Mouse (Mus musculus): Measurements from ENCODE around the gene Rnf227.

DNA sequence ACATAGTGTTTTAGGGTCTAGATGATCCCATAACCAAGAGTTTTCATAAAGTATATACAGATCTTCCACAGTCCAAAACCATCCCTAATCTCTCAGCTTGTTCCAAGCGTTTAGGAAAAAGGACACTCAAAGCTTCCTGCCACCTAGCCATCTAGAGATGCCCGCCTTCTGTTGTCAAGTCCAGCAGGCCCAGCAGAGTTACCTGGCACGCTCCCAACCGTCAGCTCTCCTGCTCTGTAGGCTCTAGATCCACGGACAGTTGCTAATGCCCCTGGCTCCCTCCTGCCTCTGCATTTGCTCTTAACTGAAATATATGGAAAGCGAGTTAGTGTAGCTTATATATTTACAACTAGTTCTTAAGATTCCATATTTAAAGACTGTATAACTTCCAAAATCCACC, 41.1 kb downstream of the Rnf227 start:
- TF ChIP-seq POLR2A (IDR thresholded peaks at IDR 0.05; ENCODE audit: control insufficient read depth, low read depth, low read length) (no peak), CTCF (IDR thresholded peaks at IDR 0.05; ENCODE audit: control insufficient read depth, insufficient read depth, insufficient replicate concordance, low read depth, low read length) (no peak)
